Mouse (Mus musculus): ENCODE results near the gene Ipo8.

The Ipo8 gene

DNA sequence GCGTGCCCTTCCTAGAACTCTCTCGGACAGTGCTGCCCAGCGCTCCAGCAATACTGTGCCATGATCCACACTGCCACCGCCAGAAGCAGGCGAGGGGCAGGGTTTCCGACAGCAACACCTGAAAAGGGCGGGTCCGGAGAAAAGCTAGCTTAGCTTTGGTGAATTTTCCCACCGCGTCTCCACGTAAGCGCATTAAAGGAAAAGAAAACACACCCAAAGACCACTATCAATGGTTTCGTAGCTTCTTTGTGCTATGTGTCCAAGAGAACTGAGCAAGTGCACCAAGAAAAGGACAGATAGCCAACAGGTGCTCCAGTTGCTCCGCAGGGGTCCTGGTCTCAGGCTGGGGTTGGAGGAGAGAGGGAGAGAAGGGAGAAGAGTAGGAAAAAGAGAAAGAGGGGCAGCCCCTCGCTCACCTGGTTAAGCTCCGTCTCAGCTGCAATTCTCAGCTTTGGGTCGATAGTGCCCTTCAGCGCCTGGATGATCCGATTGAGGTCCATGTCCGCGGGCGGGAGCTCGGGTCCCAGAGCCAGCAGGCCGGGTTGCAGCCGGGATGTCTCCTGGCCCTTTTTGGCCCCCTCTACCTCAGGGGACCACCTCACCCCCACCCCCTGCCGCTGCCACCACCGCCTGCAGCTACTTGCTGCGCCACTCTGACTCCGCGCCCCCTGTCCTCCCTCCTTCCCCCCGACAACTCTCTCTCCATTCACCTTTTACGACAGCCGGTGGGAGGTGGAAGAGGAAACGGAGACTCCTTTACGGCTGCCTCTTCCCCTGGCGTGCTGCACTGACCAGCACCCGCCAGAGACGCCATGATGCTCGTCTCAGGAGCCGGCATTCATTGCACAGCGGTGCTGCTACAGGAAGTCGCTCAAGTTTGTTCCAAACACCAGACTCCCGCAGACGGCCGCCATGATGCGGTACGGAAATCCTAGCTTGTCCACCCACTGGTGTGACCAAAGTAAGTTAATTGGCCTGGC is at the start of gene Ipo8:
Gene Ipo8 (minus strand): TSS at position 720 of the 980 bp plus-strand sequence.
- DNase-seq: peak; percentile 95

DNA sequence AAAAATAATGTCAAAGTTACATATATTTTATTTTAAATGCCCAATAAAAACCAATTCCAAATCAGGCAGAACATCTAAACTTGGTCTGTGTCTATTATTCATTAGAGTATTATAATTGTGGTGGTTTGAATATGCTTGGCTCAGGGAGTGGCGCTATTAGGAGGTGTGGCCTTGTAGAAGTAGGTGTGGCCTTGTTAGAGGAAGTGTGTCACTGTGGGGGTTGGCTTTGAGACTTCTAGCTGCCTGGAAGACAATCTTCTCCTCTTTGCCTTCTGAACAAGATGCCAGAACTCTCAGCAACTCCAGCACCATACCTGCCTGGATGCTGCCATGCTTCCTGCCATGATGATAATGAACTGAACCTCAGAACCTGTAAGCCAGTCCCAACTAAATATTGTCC is 42.6 kb upstream of the Ipo8 start:
- no peak for DNase-seq

DNA sequence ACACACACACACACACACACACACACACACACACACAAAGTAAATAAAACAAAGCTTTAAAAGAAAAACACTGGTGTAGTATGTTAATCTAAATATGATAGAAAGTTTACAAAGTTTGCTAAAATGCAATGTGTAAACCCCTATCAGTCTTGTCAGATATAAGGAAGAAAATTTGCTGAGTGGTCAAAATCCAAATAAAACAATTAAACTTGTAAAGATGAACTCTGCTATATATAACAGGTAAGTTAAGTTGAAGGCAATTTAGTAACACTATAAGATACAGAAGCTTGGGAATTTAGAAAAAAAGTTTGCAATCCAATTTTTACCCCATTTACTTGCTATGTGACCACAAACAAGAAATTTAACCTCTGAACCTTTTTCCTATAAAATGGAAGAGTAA is 14.4 kb upstream of the Ipo8 start:
- DNase-seq: no peak

DNA sequence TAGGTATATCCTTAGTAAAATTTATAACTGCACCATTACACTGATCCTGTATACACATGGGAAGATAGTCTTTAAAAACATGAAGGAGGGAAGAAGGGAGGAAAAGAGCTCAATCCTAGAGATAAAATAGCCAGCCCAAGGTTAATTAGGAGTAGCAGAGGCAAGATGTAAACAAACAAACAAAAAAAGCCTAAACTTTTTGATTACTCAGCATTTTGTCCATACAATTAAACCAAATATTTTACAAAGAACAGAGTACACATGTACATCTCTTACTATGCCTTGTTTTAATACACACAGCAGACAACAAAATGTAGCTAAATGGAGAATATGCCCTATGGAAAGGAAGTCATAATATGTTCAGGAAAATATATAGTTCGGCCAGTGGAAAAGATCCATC is 10.5 kb upstream of the Ipo8 start:
- no peak for DNase-seq

DNA sequence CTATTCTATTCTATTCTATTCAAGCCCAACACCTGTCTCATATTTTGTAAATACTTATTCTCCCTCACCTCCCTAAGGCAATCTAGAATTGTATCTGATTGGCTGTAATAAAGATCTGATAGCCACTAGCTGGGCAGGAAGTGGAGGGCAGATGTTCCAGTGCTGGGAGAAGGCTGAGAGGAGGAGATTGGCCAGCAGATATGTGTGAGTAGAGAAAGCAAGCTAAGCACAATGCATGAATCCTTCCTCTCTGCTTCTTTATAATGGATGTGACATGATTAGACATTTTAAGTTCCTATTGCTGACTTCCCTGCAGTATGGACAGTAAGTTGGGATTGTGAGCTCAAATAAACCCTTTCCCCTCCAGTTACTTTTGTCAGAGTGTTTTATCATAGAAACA is 7.2 kb upstream of the Ipo8 start:
- no peak for DNase-seq

DNA sequence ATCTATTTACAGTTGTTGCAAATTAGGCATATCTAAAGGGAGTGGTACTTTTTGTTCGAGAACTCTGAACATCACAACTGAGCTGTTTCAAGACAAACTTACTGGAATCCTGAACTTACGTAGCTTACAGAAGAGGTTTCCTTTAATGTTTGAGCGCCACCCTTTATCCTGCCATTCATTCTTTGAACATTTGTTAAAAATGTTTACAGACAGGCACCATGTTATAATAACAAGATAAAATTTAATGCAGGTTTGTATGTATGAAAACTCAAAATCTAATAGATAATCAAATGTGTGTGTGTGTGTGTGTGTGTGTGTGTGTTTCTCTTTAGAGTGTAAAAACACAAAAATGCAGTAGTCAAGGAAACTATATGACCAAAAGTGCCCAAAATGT is 458 bp upstream of the Ipo8 start:
- DNase-seq: no peak

DNA sequence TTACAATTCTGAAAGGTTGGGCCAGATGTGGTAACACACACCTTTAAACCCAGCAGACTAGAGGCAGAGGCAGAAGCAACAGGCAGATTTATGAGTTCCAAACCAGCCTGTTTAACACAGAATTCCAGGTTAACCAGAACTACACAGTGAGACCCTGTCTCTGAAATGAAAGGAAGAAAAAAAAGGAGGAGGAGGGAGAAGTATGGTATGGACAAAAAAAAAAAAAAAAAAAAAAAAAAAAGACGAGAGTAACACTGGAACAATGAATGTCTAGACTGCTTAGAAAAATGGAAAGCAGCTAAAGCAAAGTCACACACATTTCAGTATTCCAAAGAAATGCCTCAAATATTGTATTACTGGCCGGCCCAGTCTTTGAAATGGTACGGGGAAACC is 916 bp downstream of the Ipo8 start:
- no peak for DNase-seq

DNA sequence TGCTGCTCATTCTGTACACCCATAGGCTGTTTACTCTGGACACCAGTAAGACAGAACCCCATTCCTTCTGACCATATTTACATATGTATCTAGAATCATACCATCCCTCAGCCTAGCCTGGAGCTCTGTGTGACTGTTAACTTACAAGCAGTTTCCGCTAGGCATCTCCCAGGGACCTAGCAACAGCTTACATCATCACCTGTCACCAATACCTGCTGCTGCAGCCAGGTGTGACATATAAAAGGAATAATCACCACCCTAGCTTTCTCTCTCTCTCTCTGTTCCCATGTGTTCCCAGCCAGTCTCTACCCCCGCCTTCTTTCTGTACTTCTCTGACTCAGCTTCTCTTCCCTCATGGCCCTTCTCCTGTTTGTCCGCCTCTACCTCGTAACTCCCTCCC is 5.1 kb downstream of the Ipo8 start:
- no peak for DNase-seq

DNA sequence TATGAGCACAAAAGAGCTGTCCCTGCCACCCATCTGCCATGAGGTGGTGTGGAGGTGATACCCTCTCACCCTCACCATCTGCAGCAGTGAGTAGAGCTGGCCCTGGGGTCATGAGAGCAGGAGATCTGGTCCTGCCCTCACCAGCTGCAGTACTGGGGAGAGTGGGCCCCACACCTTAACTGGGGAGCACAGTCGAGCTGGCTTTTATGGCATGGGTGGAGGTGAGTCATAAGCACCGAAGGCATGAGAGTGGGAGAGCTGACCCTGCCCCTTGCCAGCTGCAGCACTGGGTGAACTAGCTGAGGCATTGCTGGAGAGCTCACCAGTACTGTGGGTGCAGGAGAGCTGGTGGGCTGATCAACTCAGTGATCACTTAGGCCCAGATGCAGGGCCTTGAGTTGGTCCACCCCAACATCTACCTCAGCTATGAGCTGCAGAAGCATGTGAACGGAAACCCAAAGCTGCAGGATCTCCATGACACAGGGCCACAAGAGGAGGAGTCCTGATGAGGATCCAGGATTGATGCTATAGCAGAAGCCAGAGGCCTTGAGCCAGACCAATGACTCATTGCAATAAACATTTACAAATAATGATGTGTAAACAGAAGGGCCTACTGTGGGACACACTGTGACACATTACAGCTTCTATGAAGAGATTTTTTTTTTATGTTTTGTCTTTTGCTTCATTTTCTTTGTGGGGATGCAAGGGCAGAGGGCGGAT is 12.5 kb downstream of the Ipo8 start:
- DNase-seq: no peak

DNA sequence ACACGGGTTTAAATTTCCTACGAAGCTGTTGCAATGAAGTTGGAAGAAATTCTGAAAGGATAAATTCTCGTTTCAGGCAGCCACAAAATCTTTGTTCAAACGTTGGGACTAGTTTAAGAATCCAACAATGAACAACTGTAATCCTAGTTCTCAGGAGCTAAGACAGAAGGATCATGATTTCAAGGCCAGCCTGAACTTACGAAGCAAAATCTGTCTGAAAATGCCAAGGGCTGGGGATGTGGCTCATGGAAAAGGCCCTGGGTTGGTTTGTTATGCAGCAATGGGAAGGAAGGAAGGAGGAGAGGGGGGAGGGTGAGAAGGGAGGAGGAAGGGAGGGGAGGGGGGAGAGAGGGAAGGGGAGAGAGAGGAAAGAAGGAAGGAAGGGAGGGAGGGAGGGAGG is 14.5 kb downstream of the Ipo8 start:
- no peak for DNase-seq

DNA sequence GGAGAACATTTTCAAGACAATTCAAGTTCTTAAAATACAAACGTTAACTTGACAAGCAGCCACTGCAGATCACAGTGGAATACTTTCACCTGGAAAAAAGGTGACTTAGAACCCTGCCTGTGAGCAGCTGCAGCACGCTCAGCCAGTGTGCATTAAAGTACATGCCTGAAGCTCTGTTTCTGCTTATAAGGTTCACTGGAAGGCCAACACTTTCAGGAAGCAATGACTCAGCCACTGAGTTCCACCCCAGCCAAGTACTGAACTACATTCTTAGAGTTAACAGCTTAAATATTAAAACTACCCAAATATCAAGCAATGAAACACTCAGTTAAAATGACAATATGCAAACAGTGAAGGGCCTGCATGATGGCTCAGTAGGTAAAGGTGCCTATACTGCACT is 20.1 kb downstream of the Ipo8 start:
- DNase-seq: no peak

DNA sequence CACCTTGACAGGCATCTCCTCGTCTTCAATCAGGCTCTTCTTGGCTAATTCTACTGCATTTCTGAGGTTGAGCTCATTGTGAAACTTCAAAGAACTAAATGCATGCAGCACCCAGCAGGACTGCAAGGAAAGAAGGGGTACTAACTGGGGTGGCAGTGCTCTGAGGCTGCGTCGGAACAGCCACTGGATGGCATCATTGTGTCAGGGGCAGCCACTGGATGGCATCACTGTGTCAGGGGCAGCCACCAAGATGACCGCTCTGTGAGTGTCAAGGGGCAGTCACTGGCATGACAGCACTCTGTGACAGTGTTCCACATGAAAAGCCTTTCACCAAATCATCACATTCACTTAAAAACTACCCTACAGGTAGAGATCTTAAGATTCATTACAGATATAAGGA is 31.5 kb downstream of the Ipo8 start:
- DNase-seq: no peak

DNA sequence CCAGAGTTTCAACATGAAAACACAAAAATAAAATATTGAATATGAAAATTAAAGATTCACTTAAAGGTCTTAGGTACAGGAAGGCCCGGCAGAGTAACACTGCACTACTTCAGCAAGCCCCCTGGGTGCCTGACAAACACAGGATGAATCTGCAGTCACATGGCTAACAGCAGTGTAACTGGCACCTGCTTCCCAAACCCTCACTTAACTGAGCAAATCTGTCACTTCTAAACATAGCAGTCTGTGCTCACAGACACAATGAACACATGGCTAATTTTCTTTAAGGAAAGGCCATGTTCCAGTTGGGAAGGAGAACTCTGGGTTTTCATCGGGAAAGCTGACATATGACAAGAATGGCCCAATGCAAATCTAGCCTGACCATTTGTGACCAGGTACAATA is 36.1 kb downstream of the Ipo8 start:
- no peak for DNase-seq

DNA sequence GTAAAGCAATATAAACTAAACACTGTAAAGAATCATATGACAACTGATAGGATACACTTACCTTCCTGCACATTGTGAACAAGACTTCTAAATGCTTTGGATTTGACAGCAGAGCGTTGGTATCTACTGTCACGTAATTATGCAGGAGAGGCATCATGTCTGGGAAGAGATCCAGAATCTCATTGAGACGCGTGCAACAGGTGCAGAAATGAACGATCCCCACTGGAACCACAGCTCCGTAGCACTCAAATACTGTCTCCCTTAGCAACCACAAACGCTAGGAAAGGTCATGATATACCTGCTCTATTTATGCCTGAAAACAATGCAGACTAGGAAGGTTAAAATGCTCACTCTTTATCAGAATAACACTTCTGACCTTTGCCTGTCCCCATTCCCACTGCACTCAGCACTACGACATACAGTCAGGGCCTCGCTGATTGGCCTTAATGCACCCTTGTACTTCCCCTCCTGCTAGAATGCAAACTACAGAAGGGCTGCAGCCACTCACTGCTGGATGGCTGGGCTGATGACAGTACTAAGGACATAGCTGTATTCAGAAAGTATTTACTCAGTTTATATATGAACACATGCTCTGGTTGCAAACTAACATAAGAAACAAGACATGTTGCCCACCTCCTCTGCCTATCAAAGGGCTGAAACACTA is 42.1 kb downstream of the Ipo8 start:
- DNase-seq: no peak

DNA sequence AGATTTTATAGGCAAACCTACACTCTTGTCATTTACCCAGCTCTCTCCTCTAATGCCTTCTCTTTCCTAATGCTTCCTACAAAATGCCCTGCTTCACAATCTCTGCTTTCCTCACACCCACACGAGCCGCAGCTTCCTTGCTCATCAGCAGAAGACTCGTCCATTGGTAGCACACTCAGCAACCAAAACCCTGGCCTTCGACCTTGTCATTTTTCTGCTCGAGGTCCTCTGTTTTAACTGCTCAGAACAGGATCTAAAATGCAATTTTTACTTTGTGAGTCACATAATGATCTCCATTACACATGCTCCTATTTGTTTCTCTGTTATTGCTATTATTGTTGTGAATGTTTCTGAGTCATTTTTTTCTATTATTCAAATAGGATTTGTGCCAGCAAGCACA is 45.1 kb downstream of the Ipo8 start:
- no peak for DNase-seq

DNA sequence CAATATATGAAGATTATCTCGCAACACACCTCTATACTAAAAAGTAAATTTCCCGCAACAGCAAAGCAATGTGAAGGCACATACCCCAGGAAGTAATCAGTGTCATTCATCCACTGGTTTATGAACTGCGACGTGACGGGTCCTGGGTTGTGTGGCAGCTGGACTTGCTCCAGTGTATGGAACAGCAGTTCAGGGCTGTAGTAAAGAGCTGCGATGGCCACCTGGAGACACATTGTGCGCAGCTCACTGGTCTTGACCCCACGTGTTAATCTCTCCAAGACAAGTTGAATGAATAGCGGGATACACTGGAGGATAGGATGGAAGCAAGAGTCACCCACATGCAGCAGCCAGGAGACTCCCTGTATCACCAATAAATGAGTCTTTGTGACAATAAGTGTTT is 46.8 kb downstream of the Ipo8 start:
- no peak for DNase-seq

DNA sequence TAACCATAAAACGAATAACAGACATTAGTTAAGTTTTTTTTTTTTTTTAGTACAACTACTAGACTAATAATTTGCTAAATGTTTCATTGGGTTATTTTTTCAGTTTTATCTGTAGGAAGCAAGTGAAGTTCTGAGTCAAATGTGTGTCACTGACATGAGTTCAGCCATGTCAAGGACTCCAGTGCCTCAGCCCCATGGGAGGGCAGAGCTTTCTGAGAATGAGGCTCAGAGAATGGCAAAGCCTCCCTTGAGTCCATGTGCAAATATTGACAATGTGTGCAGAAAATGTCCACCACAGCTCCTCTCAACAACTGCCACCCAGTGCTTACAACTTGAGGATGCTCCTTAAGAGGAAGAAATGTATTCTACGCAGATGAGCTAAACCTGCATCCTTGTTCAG is 55.0 kb downstream of the Ipo8 start:
- no peak for DNase-seq

DNA sequence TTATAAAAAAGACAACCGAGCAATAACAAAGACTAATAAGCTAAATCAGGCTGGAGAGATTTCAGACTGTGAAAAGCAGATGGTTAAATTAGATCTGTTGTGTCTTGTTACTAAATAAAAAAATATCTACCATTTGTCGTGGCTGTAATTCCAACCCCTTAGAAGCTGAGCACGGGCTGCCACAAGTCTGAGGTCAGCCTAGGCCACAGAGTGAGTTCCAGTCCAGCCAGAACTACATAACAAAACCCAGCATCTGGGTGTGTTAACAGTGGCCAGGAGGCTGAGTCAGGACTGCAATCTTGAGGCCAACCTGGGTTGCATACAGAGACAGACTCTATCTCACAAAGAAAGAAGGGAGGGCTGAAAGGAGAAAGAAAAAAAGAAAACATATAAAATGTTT is 59.8 kb downstream of the Ipo8 start:
- DNase-seq: no peak

DNA sequence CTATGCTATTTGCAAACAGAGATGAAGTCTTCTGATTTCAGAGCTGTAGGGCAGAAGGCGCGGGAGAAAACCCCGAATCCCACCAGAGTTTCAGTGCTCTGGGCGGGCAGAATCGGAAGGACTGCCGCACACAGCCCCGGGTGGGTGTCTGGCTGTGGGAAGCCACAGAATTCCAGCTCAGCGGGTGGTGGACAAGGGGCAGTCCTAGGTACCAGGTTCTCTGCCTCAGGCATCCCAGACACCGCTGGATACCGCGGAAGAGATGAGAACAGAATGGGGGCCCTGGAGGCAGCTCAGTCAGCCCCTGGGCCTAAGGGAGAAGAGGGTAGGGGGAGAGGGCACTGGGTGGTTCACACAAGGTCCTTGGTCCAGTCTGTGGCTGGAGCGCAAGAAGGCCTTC is 62.8 kb downstream of the Ipo8 start:
- DNase-seq: no peak

DNA sequence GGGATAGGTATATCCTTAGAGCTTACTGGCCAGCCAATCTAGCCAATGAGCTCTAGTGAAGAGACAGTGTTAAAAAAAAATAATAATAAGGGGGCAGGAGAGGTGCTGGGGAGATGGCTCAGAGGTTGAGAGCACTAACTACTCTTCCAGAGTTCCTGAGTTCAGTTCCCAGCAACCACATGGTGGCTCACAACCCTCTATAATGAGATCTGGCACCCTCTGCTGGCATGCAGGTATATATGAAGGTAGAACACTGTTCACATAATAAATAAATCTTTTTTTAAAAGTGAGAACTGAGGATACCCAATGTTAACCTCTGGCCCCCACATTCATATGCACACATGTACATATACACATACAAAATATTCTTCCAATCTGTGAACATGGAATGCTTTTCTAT is 64.0 kb downstream of the Ipo8 start:
- no peak for DNase-seq

DNA sequence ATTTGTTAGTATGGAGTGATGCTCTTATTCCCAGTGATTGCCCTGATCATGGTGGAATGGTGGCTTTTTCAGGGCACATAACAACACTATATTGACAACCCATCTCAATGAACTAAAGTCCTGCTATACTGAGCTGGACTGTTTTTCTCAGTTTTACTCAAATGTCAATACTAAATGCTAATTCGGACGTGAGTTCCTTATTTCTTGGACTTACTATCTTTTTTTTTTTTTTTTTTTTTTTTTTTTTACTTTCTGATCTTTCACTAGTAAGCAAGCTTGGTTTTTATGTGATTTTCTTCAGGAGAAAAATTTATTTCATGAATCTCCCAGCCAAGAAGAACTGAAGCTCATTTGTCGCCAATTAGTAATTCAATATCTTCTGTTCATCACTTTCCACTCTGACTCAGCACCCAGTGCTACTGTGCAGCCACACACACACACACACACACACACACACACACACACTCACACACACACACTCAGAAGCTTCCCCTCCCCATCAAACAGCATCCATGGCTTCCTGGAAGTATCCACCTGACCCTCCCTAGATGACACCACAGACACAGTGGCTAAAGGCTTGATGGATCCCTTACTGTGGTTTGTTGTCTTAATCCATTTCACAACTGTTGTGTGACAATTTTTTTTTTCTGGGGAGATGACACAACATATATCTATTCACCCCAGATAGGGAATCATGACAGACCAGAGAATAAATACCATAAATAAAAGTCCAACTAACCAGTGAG is 69.1 kb downstream of the Ipo8 start:
- no peak for DNase-seq

DNA sequence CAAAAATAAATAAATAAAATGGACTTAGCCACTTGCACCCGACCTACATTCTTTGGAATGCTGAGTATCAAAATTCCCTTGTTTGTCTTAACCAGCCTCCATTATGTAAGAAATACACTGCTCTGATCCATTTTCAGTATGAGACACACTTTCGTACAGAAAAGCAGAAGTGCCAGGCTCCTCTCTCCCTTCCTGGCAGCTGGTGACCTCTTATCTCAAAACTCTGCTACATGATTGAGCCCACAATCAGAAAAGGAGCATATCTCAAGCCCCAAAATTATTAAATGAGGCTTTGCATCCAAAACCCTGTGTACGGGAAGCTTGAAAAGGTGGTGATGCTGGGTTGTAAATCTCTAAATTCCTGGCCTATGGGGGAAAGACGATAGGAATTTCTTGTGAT is 69.8 kb downstream of the Ipo8 start:
- no peak for DNase-seq

DNA sequence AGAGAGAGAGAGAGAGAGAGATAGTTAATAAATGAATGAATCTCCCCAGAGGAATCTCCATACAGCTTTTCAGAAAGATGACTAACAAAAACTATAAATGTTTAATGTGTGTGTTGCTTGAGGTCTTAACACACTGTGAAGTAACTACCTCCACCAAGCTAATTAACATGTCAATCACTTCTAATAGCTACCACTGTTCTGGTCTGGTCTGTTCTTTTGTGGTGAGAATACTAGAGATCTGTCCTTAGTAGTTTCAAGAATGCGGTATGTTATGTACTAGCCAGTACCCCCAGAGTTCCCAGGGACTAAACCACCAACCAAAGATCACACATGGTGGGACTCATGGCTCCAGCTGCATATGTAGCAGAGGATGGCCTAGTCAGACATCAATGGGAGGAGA is 74.7 kb downstream of the Ipo8 start:
- no peak for DNase-seq

All from right cerebral cortex, postnatal 25 days (tissue).